Mouse (Mus musculus): Measurements from ENCODE around the gene Mansc1. TPM values are rescaled to one million over a fixed set of nuclear protein-coding genes. Genes with fewer than 3 reads are reported as not detected.
A peak's percentile ranks its signal among the peaks of the same experiment; 100 is the strongest.

Gene Mansc1
- polyA plus RNA-seq, 1 experiment from 2014 or later: 1.2 TPM

DNA sequence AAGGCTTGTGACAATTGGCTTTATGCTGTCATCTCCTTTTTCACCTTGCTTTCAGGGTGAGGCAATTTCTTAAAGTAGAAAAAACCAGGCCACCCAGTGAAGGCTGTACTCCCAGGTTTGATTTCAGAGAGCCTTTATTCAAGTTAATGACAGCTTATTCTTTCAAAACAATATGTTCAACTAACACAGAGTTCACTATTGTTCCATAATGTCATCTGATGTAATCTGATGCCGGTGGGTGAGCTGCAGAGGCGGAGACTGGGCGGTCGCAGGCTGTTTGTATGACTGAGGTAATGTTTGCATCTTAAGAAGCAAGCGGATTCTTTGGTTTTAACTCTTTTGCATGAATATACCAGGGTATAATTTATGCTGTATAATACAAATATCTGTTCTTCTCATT lies 15.3 kb upstream of the Mansc1 start:
- Histone ChIP-seq H3K79me2 (ENCODE audit: inconsistent target) (no peaks in the 10 kb centered on the region), H3K36me3 (ENCODE audit: inconsistent target) (peaks cover 10% of the 10 kb centered on the region; the same call in 1 of the 2 replicates), H3K4me3 (ENCODE audit: inconsistent target) (no peak overlapping the region), H3K27ac (no peak overlapping the region)
- WGBS (ENCODE audit: missing documents): 95% methylated on average over 5 of the region's 5 CpGs

DNA sequence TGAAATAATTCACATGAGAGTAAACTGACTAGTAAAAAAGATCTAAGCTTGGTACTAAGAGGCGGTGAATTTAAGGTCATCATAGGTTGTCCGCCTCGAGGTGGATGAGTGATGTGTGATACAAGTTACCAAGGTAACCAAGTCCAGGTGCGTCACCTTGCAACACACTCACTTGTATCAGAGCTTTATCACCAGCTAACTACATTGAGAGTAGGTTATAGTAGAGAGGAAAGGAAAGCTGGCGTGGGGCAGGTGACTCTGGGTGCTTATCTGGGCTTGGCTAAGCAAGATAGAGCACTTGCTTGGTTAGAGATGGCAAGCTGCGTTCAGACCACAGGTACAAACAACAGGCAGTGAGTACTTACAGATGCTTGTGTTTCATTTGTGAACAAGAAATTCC lies 14.5 kb upstream of the Mansc1 start:
- 90% methylated on average over 6 of the region's 6 CpGs for WGBS (ENCODE audit: missing documents)
- Histone ChIP-seq H3K27ac (no peak overlapping the region), H3K4me3 (ENCODE audit: inconsistent target) (no peak overlapping the region), H3K79me2 (ENCODE audit: inconsistent target) (no peaks in the 10 kb centered on the region), H3K36me3 (ENCODE audit: inconsistent target) (peaks cover 10% of the 10 kb centered on the region; the same call in 1 of the 2 replicates)

DNA sequence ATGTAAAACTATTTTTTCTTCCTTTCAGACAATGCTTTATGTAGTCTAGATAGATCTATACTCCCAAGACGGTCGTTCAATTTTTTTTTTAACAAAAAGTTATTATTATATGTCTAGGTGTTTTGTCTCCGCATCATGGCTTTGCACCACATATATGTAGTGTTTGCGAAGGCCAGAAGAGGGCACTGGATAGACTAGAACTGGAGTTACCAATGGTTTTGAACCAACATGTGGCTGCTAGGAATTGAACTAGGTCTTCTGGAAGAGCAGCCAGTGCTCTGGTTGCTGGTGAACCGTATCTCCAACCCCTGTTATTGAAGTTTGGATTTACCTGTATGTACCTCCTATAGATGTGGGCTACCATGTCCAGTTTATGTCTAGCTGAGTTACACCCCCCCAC lies 11.0 kb upstream of the Mansc1 start:
- Histone ChIP-seq H3K4me3 (ENCODE audit: inconsistent target) (no peak overlapping the region), H3K79me2 (ENCODE audit: inconsistent target) (no peaks in the 10 kb centered on the region), H3K27ac (no peak overlapping the region), H3K36me3 (ENCODE audit: inconsistent target) (peaks cover 10% of the 10 kb centered on the region; the same call in 1 of the 2 replicates)
- 97% methylated on average over 5 of the region's 5 CpGs for WGBS (ENCODE audit: missing documents)

DNA sequence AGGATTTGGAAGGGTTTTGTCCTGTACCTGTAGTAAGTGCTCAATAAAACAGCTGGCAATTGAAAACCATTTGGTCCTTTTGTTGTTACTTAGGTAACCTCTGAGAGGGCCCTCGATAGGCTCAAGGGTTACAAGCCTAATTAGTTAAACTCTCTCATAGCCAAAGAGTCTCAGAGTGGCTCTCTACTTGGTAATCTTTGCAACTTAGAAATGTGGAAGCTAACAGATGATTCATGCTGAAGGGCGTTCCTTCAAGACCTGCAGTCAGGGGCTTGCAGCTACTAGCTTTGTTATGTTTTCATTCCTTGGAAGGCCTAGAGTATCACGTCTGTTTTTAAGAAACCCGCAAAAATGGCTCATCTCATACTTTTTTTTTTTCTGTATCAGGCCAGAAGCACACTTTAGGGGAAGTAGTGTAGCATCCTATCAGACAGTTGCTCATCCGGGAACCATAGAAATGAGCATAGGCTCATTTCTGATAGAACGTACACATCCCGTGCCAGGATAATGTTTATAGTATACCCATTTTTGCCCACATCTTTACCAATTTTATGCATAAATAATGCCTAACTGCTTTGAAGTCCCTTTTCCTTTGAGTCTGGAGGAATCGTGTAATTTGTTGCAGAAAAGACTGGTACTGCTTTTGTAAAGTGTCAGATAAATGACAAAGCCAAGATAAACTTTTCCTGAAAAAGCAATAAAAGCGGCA lies 9.6 kb upstream of the Mansc1 start:
- H3K79me2 ChIP-seq (ENCODE audit: inconsistent target): no peaks in the 10 kb centered on the region
- 57% methylated on average over 9 of the region's 9 CpGs for WGBS (ENCODE audit: missing documents)
- peak overlapping the region; percentile 49 for H3K27ac ChIP-seq
- H3K4me3 ChIP-seq (ENCODE audit: inconsistent target): peak overlapping the region; percentile 55
- peaks cover 10% of the 10 kb centered on the region; the same call in 1 of the 2 replicates for H3K36me3 ChIP-seq (ENCODE audit: inconsistent target)

DNA sequence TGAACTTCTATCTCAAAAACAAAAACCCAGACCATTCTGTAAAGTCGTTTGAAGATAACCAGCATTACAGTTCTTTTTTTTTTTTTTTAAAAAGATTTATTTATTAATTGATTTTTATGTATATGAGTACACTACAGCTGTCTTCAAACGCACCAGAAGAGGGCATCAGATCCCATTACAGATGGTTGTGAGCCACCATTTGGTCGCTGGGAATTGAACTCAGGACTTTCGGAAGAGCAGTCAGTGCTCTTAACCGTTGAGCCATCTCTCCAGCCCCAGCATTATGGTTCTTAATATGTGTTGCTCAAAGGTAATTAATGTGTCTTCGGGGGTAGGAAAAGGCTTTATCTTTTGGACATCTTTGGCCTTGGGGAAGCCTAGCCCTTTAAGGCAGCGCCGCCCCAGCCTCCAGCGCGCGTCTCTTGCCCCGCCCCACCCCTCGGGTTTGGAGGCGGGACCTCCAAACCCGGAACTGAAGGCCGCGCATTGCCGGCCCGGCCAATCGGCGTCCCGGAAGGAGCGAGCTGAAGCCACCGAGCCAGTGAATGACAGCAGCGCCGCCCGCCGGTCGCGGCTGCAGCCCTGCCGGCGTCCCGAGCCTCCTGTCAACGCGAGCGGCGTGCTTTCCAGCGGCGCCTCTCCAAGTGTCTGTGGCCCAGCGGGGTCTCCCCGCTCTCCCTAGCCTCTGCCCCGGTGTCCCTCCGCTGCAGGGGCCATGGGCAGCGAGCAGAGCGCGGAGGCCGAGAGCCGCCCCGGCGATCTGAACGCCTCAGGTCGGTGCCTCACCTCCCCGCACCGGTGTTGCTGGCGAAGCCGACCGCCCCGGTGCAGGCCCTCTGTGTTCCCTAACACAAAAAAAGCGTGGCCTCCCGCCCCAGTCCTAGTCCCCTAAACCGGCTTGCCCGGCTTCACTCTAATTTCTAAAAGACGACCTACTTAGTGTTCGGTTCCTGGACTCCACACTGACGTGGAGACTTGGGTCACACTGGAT lies 8.5 kb upstream of the Mansc1 start:
- peak overlapping the region; percentile 55 for H3K4me3 ChIP-seq (ENCODE audit: inconsistent target)
- WGBS (ENCODE audit: missing documents): 3% methylated on average over 64 of the region's 65 CpGs
- peaks cover 10% of the 10 kb centered on the region; the same call in 1 of the 2 replicates for H3K36me3 ChIP-seq (ENCODE audit: inconsistent target)
- H3K27ac ChIP-seq: peak overlapping the region; percentile 49
- H3K79me2 ChIP-seq (ENCODE audit: inconsistent target): no peaks in the 10 kb centered on the region

DNA sequence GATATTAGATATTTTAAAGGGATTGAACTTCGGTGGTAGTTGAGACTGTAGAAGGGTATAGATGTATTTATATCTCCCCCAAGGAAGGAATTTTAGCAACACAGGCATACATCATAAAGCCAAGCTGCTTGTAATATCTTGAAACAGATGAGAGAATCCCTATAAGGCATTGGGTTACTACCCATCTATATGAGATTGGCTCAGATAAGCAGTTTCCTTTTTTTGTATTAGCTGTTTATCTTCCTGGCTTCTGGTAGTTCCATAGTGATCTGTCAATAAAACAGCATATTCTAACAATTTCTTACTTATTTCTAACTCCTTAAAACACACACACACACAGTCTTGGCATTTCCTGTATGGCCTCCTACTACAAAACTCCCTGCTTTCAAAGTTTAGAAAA lies 7.6 kb upstream of the Mansc1 start:
- Histone ChIP-seq H3K4me3 (ENCODE audit: inconsistent target) (no peak overlapping the region), H3K27ac (no peak overlapping the region), H3K36me3 (ENCODE audit: inconsistent target) (peaks cover 1% of the 10 kb centered on the region; the same call in 1 of the 2 replicates), H3K79me2 (ENCODE audit: inconsistent target) (no peaks in the 10 kb centered on the region)
- no CpG with 5 or more reads among the region's 1 CpGs for WGBS (ENCODE audit: missing documents)

DNA sequence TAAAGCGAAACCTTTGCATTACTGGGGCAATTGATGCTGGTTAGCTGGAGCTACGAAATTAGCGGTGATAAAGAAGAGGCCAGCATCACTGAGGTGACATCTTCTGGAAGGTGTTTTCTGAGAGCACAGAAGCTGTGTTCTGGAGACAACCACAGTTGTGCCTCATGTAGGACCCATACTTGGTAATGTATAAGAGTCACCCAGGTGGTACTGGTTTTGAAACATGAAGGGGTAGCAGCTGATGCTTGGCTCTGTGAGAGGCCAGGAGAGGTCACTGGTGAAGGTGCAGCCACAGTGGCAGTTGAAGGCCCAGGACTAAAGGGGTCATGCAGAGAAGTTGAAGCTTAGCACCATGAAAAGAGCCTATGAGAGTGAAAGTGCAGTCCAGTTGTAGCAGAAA lies 6.9 kb upstream of the Mansc1 start, which contains the start of gene Borcs5:
Gene Borcs5 (plus strand): TSS at position 301 of the 400 bp plus-strand sequence.
- 94% methylated on average over 3 of the region's 3 CpGs for WGBS (ENCODE audit: missing documents)
- H3K36me3 ChIP-seq (ENCODE audit: inconsistent target): no peaks in the 10 kb centered on the region
- H3K79me2 ChIP-seq (ENCODE audit: inconsistent target): no peaks in the 10 kb centered on the region
- no peak within 1 kb of the TSS for H3K4me3 ChIP-seq (ENCODE audit: inconsistent target)
- H3K27ac ChIP-seq: no peak within 1 kb of the TSS

DNA sequence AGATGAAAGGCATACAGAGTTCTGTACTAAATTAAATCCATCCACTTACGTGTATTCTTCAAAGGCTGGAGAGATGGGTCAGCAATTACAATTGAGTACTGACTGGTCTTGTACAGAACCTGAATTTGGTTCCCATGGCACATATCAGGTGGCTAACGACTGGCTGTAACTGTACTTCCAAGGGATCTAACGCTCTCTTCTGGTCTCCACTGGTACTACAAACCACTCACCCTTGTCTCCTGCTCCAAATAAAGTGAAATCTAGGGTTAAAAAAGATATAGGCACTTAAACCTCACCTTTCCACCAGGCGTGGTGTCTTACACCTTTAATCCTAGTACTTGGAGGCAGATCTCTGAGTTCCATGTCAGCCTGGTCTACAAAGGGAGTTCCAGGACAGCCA lies 4.2 kb upstream of the Mansc1 start:
- Histone ChIP-seq H3K27ac (no peak overlapping the region), H3K36me3 (ENCODE audit: inconsistent target) (no peaks in the 10 kb centered on the region), H3K79me2 (ENCODE audit: inconsistent target) (no peaks in the 10 kb centered on the region), H3K4me3 (ENCODE audit: inconsistent target) (no peak overlapping the region)
- 91% methylated on average over 4 of the region's 4 CpGs for WGBS (ENCODE audit: missing documents)

DNA sequence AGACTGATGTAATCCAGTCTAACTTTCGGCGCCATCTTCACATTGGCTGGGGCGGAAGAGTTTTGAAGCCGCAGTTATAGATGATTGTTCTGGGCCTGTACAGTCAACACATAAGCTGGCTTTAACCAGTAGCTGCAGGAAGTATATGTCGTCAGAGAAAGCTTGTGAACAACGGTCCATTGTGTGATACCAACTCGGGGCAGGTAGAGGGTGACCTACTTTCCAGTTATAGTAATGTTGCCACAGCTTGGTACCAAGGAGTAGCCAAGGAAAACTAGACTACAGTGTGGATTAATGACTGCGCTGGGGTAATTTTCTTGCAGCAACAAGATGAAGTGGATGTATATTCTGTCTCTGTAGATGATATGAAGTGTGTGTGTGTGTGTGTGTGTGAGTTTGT lies 1.3 kb upstream of the Mansc1 start:
- WGBS (ENCODE audit: missing documents): 90% methylated on average over 8 of the region's 8 CpGs
- Histone ChIP-seq H3K4me3 (ENCODE audit: inconsistent target) (no peak overlapping the region), H3K27ac (no peak overlapping the region), H3K36me3 (ENCODE audit: inconsistent target) (no peaks in the 10 kb centered on the region), H3K79me2 (ENCODE audit: inconsistent target) (no peaks in the 10 kb centered on the region)

DNA sequence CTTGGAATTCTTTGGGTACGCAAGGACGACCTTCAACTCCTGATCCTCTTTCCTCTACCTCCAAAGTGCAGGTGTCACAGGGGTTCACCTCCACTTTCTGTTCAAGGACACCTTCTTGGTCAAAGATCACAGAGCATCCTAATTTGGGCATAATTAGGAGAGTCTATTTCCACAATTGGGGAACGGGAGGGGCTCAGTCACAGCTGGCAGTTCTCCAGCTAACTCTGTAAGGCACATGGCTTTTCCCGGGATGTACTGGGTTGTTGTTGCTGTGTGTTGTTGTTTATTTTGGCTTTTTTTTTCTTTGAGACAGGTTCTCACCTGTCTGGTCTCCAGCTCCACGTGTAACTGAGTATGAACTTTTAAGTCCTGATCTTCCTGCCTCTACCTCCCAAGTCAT lies 468 bp upstream of the Mansc1 start:
- H3K4me3 ChIP-seq (ENCODE audit: inconsistent target): no peak overlapping the region

DNA sequence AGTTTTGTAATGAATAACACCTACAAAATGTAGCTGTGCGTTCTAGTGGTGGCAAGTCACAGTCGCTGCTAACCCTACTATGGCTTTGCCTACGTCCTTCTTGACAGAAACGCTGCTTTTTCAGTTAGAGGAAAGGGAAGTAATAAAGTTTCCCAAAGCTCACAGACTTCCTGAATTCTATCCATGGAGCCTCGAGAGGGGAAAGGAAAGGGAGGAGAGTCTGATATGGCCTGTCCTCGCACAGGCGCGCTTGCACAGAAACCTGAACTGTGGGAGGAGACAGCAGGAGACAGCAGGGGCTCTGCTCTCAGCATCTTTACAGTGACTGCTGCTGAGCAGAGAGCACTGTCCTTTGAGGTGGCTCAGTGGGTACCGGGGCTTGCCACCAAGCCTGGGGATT lies 1.8 kb downstream of the Mansc1 start:
- WGBS (ENCODE audit: missing documents): 34% methylated on average over 9 of the region's 9 CpGs
- Histone ChIP-seq H3K36me3 (ENCODE audit: inconsistent target) (no peaks in the 10 kb centered on the region), H3K27ac (no peak overlapping the region), H3K79me2 (ENCODE audit: inconsistent target) (no peaks in the 10 kb centered on the region), H3K4me3 (ENCODE audit: inconsistent target) (no peak overlapping the region)

More for the DNA sequence above, 468 bp upstream of the Mansc1 start:
- Histone ChIP-seq H3K27ac (no peak overlapping the region), H3K79me2 (ENCODE audit: inconsistent target) (no peaks in the 10 kb centered on the region), H3K36me3 (ENCODE audit: inconsistent target) (no peaks in the 10 kb centered on the region)
- WGBS (ENCODE audit: missing documents): 88% methylated on average over 5 of the region's 5 CpGs

DNA sequence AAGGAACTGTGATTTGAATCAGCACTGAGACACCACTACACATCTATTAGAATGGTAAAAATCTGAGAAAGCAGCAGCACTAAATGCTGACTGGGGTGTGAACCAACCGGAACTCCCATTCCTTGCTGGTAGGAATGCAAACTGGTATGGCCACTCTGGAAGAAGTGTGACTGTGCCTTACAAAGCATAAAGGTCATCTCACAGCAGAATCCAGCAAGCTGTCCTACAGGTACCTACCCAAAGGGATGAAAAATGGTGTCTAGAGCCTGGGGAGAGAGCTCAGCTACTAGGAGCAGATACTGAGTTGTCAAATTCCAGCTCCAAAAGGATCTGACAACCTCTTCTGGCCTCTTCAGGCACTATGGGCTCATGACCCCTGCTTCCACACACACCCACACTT lies 5.7 kb downstream of the Mansc1 start:
- 91% methylated on average over 1 of the region's 1 CpGs for WGBS (ENCODE audit: missing documents)

DNA sequence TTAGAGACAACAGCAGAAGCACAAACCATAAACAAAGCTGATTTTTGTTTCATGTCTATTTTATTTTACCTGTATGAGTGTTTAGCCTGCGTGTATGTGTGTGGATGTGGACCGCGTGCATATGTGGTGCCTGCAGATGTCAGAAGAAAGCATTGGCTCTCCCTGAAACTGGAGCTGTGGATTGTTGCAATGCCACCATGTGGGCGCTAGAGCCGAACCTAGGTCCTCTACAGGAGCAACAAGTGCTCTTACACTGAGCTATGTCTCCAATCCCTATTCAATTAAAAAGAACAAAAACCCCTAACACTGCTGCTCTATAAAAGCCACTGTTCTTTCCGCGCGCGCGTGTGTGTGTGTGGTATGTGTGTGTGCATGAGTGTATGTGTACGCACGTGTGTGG lies 6.9 kb downstream of the Mansc1 start:
- Histone ChIP-seq H3K36me3 (ENCODE audit: inconsistent target) (no peaks in the 10 kb centered on the region), H3K27ac (no peak overlapping the region), H3K4me3 (ENCODE audit: inconsistent target) (no peak overlapping the region), H3K79me2 (ENCODE audit: inconsistent target) (no peaks in the 10 kb centered on the region)
- 98% methylated on average over 10 of the region's 12 CpGs for WGBS (ENCODE audit: missing documents)

More for the DNA sequence above, 5.7 kb downstream of the Mansc1 start:
- Histone ChIP-seq H3K79me2 (ENCODE audit: inconsistent target) (no peaks in the 10 kb centered on the region), H3K27ac (no peak overlapping the region), H3K4me3 (ENCODE audit: inconsistent target) (no peak overlapping the region), H3K36me3 (ENCODE audit: inconsistent target) (no peaks in the 10 kb centered on the region)

DNA sequence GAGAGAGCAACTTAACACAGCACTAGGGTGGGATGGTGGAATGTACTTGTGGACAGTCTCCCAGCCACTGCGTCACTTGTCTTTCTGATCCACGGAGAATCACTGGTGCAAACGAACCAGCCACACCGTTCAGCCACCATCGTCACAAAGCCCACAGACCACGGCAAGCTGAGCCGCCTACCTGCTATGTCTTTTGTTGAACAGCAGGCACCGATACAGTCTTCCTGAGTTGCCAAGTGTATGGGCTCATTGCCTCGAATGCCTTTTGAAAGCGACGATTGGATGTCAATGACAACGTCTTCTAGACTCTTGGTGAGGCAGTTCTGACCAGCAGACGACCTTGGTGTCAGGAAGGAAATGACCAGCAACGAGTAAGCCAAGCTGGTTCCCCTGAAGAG lies 10.7 kb downstream of the Mansc1 start:
- 79% methylated on average over 14 of the region's 14 CpGs for WGBS (ENCODE audit: missing documents)
- H3K36me3 ChIP-seq (ENCODE audit: inconsistent target): no peaks in the 10 kb centered on the region
- H3K4me3 ChIP-seq (ENCODE audit: inconsistent target): no peak overlapping the region
- H3K79me2 ChIP-seq (ENCODE audit: inconsistent target): no peaks in the 10 kb centered on the region
- no peak overlapping the region for H3K27ac ChIP-seq
